Mouse (Mus musculus) liver, postnatal 0 days (tissue): ENCODE measurements around the gene Zfp872.

Source experiments
- CTCF ChIP-seq: sonication (generic); IDR thresholded peaks from 2 replicates; pipeline ENCODE4 v1.5.1; 2016; ENCODE audit warnings: antibody characterized with exemption, low read depth
- EP300 ChIP-seq: IDR thresholded peaks from 2 replicates; pipeline ENCODE4 v1.6.1; 2016; ENCODE audit warnings: antibody characterized with exemption, low read depth, mild to moderate bottlenecking

- TF ChIP-seq CTCF = no peak
- no peak for TF ChIP-seq EP300
Observed at GRCm38 (mm10) chr9:22240001-22240400, 52.1 kb downstream of the Zfp872 start.
